Comparison of ENCODE assay signal across 13 mouse cellular contexts in genomic region chr4:100910605-100911330, GRCm38 (mm10).
A peak's percentile ranks its signal among the peaks of the same experiment; 100 is the strongest.
DNase-seq lines count a peak whose midpoint lies in the region; ATAC-seq lines count a peak whose summit lies in the region.
"Had no signal": no experiment of that assay in that cellular context is flagged by ENCODE, and none has a peak within 500 bp of the region (broad histone marks: within the 10 kb centered on the region; RNA-seq: fewer than 3 reads in every experiment).

No protein-coding gene starts in this region.

- 6% methylated on average over 11 of the region's 11 CpGs for WGBS in neural tube, embryonic 12.5 days
- 15% methylated on average over 11 of the region's 11 CpGs for WGBS in forebrain, embryonic 13.5 days
- WGBS in intestine, embryonic 15.5 days: 28% methylated on average over 11 of the region's 11 CpGs
- WGBS in heart, embryonic 12.5 days: 30% methylated on average over 11 of the region's 11 CpGs

- H3K4me3 ChIP-seq in neural tube, embryonic 12.5 days: no peak overlapping the region
- no peak overlapping the region for H3K4me3 ChIP-seq in forebrain, embryonic 13.5 days
- H3K4me3 ChIP-seq in intestine, embryonic 15.5 days (replicated peaks): no peak overlapping the region
- no peak overlapping the region for H3K4me3 ChIP-seq in heart, embryonic 12.5 days
- H3K4me3 ChIP-seq: liver, embryonic 12.5 days had no signal

- no peak overlapping the region for H3K27ac ChIP-seq in neural tube, embryonic 12.5 days
- H3K27ac ChIP-seq in forebrain, embryonic 13.5 days: 0 out of 2 replicates have a peak overlapping the region, but pooled peaks have one; percentile 1
- peak overlapping the region; percentile 77; the same call in 1 of the 2 replicates for H3K27ac ChIP-seq in intestine, embryonic 15.5 days
- H3K27ac ChIP-seq in heart, embryonic 12.5 days (ENCODE audit: poor library complexity, severe bottlenecking): no peak overlapping the region
- H3K27ac ChIP-seq: liver, embryonic 12.5 days had no signal

- no peak for DNase-seq in neural tube, embryonic 10.5 days (ENCODE audit: extremely low spot score, low spot score)
- peak; percentile 6 for DNase-seq in telencephalon, adult 2 months (ENCODE audit: low read depth, low spot score)
- DNase-seq in yolk sac, embryonic 10.5 days (ENCODE audit: low spot score): no peak
- DNase-seq: adrenal gland, adult 8-10 months; cerebellum, adult 9-11 months; right cerebral cortex, postnatal 14 days; thymus, postnatal 25 days had no signal

- H3K9ac ChIP-seq in neural tube, embryonic 12.5 days: no peak overlapping the region
- no peak overlapping the region for H3K9ac ChIP-seq in forebrain, embryonic 13.5 days
- no peak overlapping the region for H3K9ac ChIP-seq in intestine, embryonic 15.5 days
- no peak overlapping the region for H3K9ac ChIP-seq in heart, embryonic 12.5 days
- H3K9ac ChIP-seq: liver, embryonic 12.5 days had no signal

- peaks cover 50% of the 10 kb centered on the region for H3K4me1 ChIP-seq in neural tube, embryonic 12.5 days
- H3K4me1 ChIP-seq in forebrain, embryonic 13.5 days: peaks cover 67% of the 10 kb centered on the region
- 0 out of 2 replicates have a peak, but pooled peaks cover 15% of the 10 kb centered on the region for H3K4me1 ChIP-seq in intestine, embryonic 15.5 days (replicated peaks)
- H3K4me1 ChIP-seq in heart, embryonic 12.5 days (replicated peaks): peaks cover 56% of the 10 kb centered on the region

- ATAC-seq in neural tube, embryonic 12.5 days (ENCODE audit: low FRiP score, low read depth): no peak
- no peak for ATAC-seq in forebrain, embryonic 13.5 days
- ATAC-seq in intestine, embryonic 15.5 days: no peak
- ATAC-seq in heart, embryonic 12.5 days (ENCODE audit: insufficient number of reproducible peaks, low FRiP score): no peak
- ATAC-seq: liver, embryonic 12.5 days had no signal

- H3K36me3 ChIP-seq in neural tube, embryonic 12.5 days: no peaks in the 10 kb centered on the region
- H3K36me3 ChIP-seq in forebrain, embryonic 13.5 days (ENCODE audit: poor library complexity, severe bottlenecking): no peaks in the 10 kb centered on the region
- H3K36me3 ChIP-seq in intestine, embryonic 15.5 days: no peaks in the 10 kb centered on the region
- H3K36me3 ChIP-seq in heart, embryonic 12.5 days: no peaks in the 10 kb centered on the region
- H3K36me3 ChIP-seq: G1E; liver, embryonic 12.5 days had no signal

- peak overlapping the region; percentile 12 for H3K4me2 ChIP-seq in neural tube, embryonic 12.5 days (replicated peaks)
- no peak overlapping the region for H3K4me2 ChIP-seq in forebrain, embryonic 13.5 days
- H3K4me2 ChIP-seq in intestine, embryonic 15.5 days (replicated peaks): peak overlapping the region; percentile 9; the same call in 1 of the 2 replicates
- no peak overlapping the region for H3K4me2 ChIP-seq in heart, embryonic 12.5 days
- H3K4me2 ChIP-seq: liver, embryonic 12.5 days had no signal

- H3K27me3 ChIP-seq in neural tube, embryonic 12.5 days (replicated peaks): no peaks in the 10 kb centered on the region
- no peaks in the 10 kb centered on the region for H3K27me3 ChIP-seq in forebrain, embryonic 13.5 days
- no peaks in the 10 kb centered on the region for H3K27me3 ChIP-seq in intestine, embryonic 15.5 days (replicated peaks)
- no peaks in the 10 kb centered on the region for H3K27me3 ChIP-seq in heart, embryonic 12.5 days (replicated peaks)

- no peaks in the 10 kb centered on the region for H3K9me3 ChIP-seq in neural tube, embryonic 12.5 days
- no peaks in the 10 kb centered on the region for H3K9me3 ChIP-seq in forebrain, embryonic 13.5 days (replicated peaks)
- H3K9me3 ChIP-seq in intestine, embryonic 15.5 days: no peaks in the 10 kb centered on the region
- H3K9me3 ChIP-seq in heart, embryonic 12.5 days (replicated peaks): no peaks in the 10 kb centered on the region
- H3K9me3 ChIP-seq: G1E; liver, embryonic 12.5 days had no signal

Comparison
In these comparisons a context has a peak if more than half of its experiments do, and no peak if none do; other contexts are left out.
1. H3K27ac ChIP-seq: peak in forebrain, embryonic 13.5 days (single experiment) and intestine, embryonic 15.5 days (single experiment); none in neural tube, embryonic 12.5 days (single experiment) and heart, embryonic 12.5 days (single experiment).
2. H3K4me2 ChIP-seq: peak in neural tube, embryonic 12.5 days (single experiment) and intestine, embryonic 15.5 days (single experiment); none in forebrain, embryonic 13.5 days (single experiment) and heart, embryonic 12.5 days (single experiment).